Mouse (Mus musculus): ENCODE results near the gene Bfsp2. TPM values are rescaled to one million over a fixed set of nuclear protein-coding genes. Genes with fewer than 3 reads are reported as not detected.

The Bfsp2 gene
- polyA plus RNA-seq, 1 experiment from 2014 or later = 2.4 TPM

GRCm38 (mm10) chr9:103403331-103403973, 76.8 kb downstream of the Bfsp2 start:
- Histone ChIP-seq H3K27me3 (ENCODE audit: control insufficient read depth, insufficient read depth, low read length) (no peaks in the 10 kb centered on the region), H3K4me1 (ENCODE audit: control insufficient read depth, insufficient read depth, low read length) (no peaks in the 10 kb centered on the region), H3K9ac (replicated peaks; ENCODE audit: low read length) (no peak overlapping the region), H3K27ac (replicated peaks; ENCODE audit: low read depth, low read length) (no peak overlapping the region), H3K9me3 (replicated peaks; ENCODE audit: control insufficient read depth, low read length) (peaks cover 3% of the 10 kb centered on the region; the same call in 1 of the 2 replicates), H3K4me2 (ENCODE audit: low read depth, low read length) (no peak overlapping the region), H3K4me3 (ENCODE audit: low read depth, low read length) (no peak overlapping the region), H3K36me3 (replicated peaks; ENCODE audit: control insufficient read depth, insufficient read depth, low read depth, low read length) (no peaks in the 10 kb centered on the region)
- DNase-seq (ENCODE audit: low spot score) = no peak
- no peak for ATAC-seq (replicated peaks; ENCODE audit: insufficient number of reproducible peaks, low FRiP score, low TSS enrichment, low read depth)
- 59% methylated on average over 4 of the region's 4 CpGs for WGBS

- Histone ChIP-seq H3K27ac (replicated peaks; ENCODE audit: low read depth, low read length) (no peak overlapping the region), H3K9ac (replicated peaks; ENCODE audit: low read length) (no peak overlapping the region), H3K4me2 (ENCODE audit: low read depth, low read length) (no peak overlapping the region), H3K36me3 (replicated peaks; ENCODE audit: control insufficient read depth, insufficient read depth, low read depth, low read length) (no peaks in the 10 kb centered on the region), H3K9me3 (replicated peaks; ENCODE audit: control insufficient read depth, low read length) (peaks cover 3% of the 10 kb centered on the region; the same call in 1 of the 2 replicates), H3K27me3 (ENCODE audit: control insufficient read depth, insufficient read depth, low read length) (no peaks in the 10 kb centered on the region), H3K4me1 (ENCODE audit: control insufficient read depth, insufficient read depth, low read length) (no peaks in the 10 kb centered on the region), H3K4me3 (ENCODE audit: low read depth, low read length) (no peak overlapping the region)
- ATAC-seq (replicated peaks; ENCODE audit: insufficient number of reproducible peaks, low FRiP score, low TSS enrichment, low read depth) = no peak
- WGBS = 83% methylated on average over 21 of the region's 21 CpGs
- DNase-seq (ENCODE audit: low spot score) = no peak
Measured at GRCm38 (mm10) chr9:103398509-103399157, 81.6 kb downstream of the Bfsp2 start.

DNA sequence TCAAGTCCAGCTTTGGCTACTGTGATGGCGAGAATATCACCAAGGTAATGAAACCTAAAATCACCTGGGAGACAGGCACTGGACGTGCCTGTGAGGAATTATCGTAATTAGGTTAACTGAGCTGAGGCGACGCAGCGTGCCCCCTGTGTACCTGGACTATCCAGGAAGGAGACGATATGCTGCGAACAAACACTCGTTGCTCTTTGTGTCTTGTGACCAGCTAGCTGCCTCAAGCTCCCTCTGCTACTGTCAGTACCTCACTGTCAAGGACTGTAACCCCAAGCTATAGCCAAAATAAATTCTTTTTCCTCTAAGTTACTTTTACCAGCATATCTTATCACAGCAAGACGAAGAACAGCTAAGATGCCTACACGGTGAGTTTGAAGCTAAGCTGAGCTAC, 87.0 kb downstream of the Bfsp2 start:
- Histone ChIP-seq H3K27me3 (ENCODE audit: control insufficient read depth, insufficient read depth, low read length) (no peaks in the 10 kb centered on the region), H3K4me2 (ENCODE audit: low read depth, low read length) (no peak overlapping the region), H3K4me1 (ENCODE audit: control insufficient read depth, insufficient read depth, low read length) (no peaks in the 10 kb centered on the region), H3K9me3 (replicated peaks; ENCODE audit: control insufficient read depth, low read length) (no peaks in the 10 kb centered on the region), H3K4me3 (ENCODE audit: low read depth, low read length) (no peak overlapping the region), H3K9ac (replicated peaks; ENCODE audit: low read length) (no peak overlapping the region), H3K36me3 (replicated peaks; ENCODE audit: control insufficient read depth, insufficient read depth, low read depth, low read length) (no peaks in the 10 kb centered on the region), H3K27ac (replicated peaks; ENCODE audit: low read depth, low read length) (no peak overlapping the region)
- WGBS = 81% methylated on average over 11 of the region's 11 CpGs
- ATAC-seq (replicated peaks; ENCODE audit: insufficient number of reproducible peaks, low FRiP score, low TSS enrichment, low read depth) (no peak), DNase-seq (ENCODE audit: low spot score) (no peak)

DNA sequence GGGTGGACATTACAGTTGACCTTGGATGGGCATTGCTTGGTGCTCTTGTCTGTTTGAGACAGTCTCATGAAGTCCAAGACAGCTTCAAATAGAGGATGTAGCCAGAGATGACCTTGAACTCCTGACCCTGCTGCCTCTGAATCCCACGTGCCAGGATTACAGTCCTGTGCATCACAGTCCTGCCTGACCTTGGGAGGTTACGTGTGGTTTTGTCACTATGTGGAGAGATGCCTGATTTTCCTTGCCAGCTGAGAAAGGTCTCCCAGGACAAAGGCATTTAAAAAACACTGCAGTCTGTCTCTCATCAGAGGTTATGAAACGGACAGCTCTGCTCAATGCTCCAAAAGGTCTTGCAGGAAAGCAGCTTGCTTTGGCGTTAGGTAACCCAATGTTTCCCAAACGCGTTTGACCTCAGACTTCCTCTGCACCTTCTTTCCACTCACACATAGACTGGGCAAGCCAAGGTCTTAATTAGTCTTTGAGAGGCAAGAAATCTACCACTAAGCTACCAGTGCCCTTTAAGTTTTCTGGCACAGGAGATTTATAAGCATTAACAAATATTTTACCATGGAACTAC, 88.3 kb downstream of the Bfsp2 start:
- 70% methylated on average over 6 of the region's 6 CpGs for WGBS
- H3K36me3 ChIP-seq (replicated peaks; ENCODE audit: control insufficient read depth, insufficient read depth, low read depth, low read length) = no peaks in the 10 kb centered on the region
- no peak overlapping the region for H3K9ac ChIP-seq (replicated peaks; ENCODE audit: low read length)
- H3K9me3 ChIP-seq (replicated peaks; ENCODE audit: control insufficient read depth, low read length) = no peaks in the 10 kb centered on the region
- DNase-seq (ENCODE audit: low spot score) (no peak), ATAC-seq (replicated peaks; ENCODE audit: insufficient number of reproducible peaks, low FRiP score, low TSS enrichment, low read depth) (no peak)
- no peaks in the 10 kb centered on the region; the same call in 1 of the 2 replicates for H3K4me1 ChIP-seq (ENCODE audit: control insufficient read depth, insufficient read depth, low read length)
- H3K4me2 ChIP-seq (ENCODE audit: low read depth, low read length) = no peak overlapping the region
- no peak overlapping the region for H3K27ac ChIP-seq (replicated peaks; ENCODE audit: low read depth, low read length)
- H3K4me3 ChIP-seq (ENCODE audit: low read depth, low read length) = no peak overlapping the region
- no peaks in the 10 kb centered on the region for H3K27me3 ChIP-seq (ENCODE audit: control insufficient read depth, insufficient read depth, low read length)

DNA sequence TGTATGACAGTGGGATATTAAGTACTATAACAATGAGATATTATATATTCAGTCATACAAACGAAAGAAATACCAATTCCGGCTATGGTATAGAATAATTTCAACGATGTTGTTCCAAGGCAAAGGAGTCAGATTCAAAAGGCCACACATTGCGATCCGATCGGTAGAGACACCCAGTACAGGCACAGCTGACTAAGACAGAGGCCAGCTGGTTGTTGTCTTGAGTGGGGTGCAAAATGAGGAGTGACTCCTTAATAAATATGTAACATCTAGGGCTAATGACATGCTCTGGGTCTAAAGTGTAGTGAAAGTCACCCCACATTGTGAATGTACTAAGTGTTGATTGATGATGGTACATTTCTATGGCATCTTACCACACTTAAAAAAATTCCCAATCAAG, 91.0 kb downstream of the Bfsp2 start:
- Histone ChIP-seq H3K27me3 (ENCODE audit: control insufficient read depth, insufficient read depth, low read length) (no peaks in the 10 kb centered on the region), H3K27ac (replicated peaks; ENCODE audit: low read depth, low read length) (no peak overlapping the region), H3K4me2 (ENCODE audit: low read depth, low read length) (no peak overlapping the region), H3K9ac (replicated peaks; ENCODE audit: low read length) (no peak overlapping the region), H3K36me3 (replicated peaks; ENCODE audit: control insufficient read depth, insufficient read depth, low read depth, low read length) (no peaks in the 10 kb centered on the region), H3K4me3 (ENCODE audit: low read depth, low read length) (no peak overlapping the region), H3K9me3 (replicated peaks; ENCODE audit: control insufficient read depth, low read length) (no peaks in the 10 kb centered on the region), H3K4me1 (ENCODE audit: control insufficient read depth, insufficient read depth, low read length) (no peaks in the 10 kb centered on the region; the same call in 1 of the 2 replicates)
- DNase-seq (ENCODE audit: low spot score) (no peak), ATAC-seq (replicated peaks; ENCODE audit: insufficient number of reproducible peaks, low FRiP score, low TSS enrichment, low read depth) (no peak)
- WGBS = 93% methylated on average over 6 of the region's 6 CpGs

DNA sequence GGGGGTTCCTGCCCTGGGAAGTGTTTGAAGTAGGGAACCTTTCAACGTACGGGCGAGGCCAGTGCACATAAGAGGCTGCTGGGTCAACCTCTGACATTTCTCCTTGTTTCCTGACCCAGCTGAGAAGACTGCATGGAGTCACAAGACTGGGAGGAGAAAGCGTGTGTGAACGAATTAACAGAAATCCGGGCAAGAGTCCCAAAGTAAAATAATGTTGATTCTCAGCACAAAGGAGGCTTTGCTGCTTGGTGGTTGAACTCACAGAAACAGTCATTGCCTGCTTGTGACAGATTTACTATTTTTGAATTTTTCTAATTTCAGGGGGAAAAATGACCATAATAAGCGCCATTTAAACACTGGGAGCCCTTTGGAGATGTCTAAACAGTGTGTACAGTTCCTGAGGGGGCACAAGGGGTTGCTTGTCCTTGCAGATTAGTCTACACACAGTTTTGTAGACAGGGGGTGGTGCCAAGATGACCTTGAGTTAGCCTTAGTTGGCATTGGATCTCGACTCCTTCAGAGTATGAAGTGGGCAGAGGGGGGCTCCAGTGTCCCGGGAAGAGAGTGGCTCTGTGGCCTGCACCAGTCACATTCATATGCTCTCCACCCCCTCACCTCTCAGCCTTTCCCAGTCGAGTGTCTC, 93.1 kb downstream of the Bfsp2 start:
- 53% methylated on average over 10 of the region's 10 CpGs for WGBS
- no peak overlapping the region for H3K4me2 ChIP-seq (ENCODE audit: low read depth, low read length)
- no peak overlapping the region for H3K4me3 ChIP-seq (ENCODE audit: low read depth, low read length)
- no peak overlapping the region; the same call in 1 of the 2 replicates for H3K27ac ChIP-seq (replicated peaks; ENCODE audit: low read depth, low read length)
- no peak for DNase-seq (ENCODE audit: low spot score)
- H3K9me3 ChIP-seq (replicated peaks; ENCODE audit: control insufficient read depth, low read length) = no peaks in the 10 kb centered on the region
- H3K27me3 ChIP-seq (ENCODE audit: control insufficient read depth, insufficient read depth, low read length) = no peaks in the 10 kb centered on the region
- H3K36me3 ChIP-seq (replicated peaks; ENCODE audit: control insufficient read depth, insufficient read depth, low read depth, low read length) = no peaks in the 10 kb centered on the region
- no peak overlapping the region for H3K9ac ChIP-seq (replicated peaks; ENCODE audit: low read length)
- ATAC-seq (replicated peaks; ENCODE audit: insufficient number of reproducible peaks, low FRiP score, low TSS enrichment, low read depth) = no peak
- no peaks in the 10 kb centered on the region; the same call in 1 of the 2 replicates for H3K4me1 ChIP-seq (ENCODE audit: control insufficient read depth, insufficient read depth, low read length)

DNA sequence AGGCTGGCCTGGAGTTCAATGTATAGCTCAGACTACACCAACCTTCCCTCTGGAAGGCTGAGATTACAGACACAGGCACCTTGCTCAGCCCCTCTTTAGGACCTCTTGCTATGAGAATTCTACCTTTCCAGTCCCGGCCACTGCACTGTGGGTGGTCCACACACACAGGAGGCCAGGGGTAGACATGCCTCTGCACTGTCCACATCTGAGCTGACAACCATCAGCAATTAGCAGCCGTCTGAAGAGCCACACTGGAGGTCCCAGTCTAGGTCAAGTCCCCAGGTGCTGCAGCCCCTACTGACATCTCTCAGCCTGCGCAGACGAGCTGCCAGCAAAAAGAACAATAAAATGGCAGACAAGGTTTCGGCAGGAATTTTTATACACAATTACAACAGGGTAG, 93.6 kb downstream of the Bfsp2 start:
- no peaks in the 10 kb centered on the region for H3K9me3 ChIP-seq (replicated peaks; ENCODE audit: control insufficient read depth, low read length)
- H3K4me1 ChIP-seq (ENCODE audit: control insufficient read depth, insufficient read depth, low read length) = no peaks in the 10 kb centered on the region; the same call in 1 of the 2 replicates
- H3K4me3 ChIP-seq (ENCODE audit: low read depth, low read length) = no peak overlapping the region
- no peaks in the 10 kb centered on the region for H3K36me3 ChIP-seq (replicated peaks; ENCODE audit: control insufficient read depth, insufficient read depth, low read depth, low read length)
- no peak overlapping the region for H3K9ac ChIP-seq (replicated peaks; ENCODE audit: low read length)
- no peak overlapping the region; the same call in 1 of the 2 replicates for H3K27ac ChIP-seq (replicated peaks; ENCODE audit: low read depth, low read length)
- DNase-seq (ENCODE audit: low spot score) (peak; percentile 25), ATAC-seq (replicated peaks; ENCODE audit: insufficient number of reproducible peaks, low FRiP score, low TSS enrichment, low read depth) (peak; percentile 60; the same call in 1 of the 2 replicates)
- no peak overlapping the region for H3K4me2 ChIP-seq (ENCODE audit: low read depth, low read length)
- H3K27me3 ChIP-seq (ENCODE audit: control insufficient read depth, insufficient read depth, low read length) = no peaks in the 10 kb centered on the region
- 21% methylated on average over 5 of the region's 5 CpGs for WGBS

Measured in embryonic facial prominence, embryonic 11.5 days (tissue).